Mouse (Mus musculus): ENCODE results near the gene D3Ertd254e. TPM values are rescaled to one million over a fixed set of nuclear protein-coding genes. Genes with fewer than 3 reads are reported as not detected.

Gene D3Ertd254e
- polyA plus RNA-seq, 1 experiment from 2014 or later, result 3.8 TPM

GRCm38 (mm10) chr3:36207520-36208264 lies 56.9 kb downstream of the D3Ertd254e start:
- TF ChIP-seq CTCF (IDR thresholded peaks at IDR 0.05) (no peak), EP300 (IDR thresholded peaks at IDR 0.05) (no peak)
- WGBS, result 68% methylated on average over 19 of the region's 19 CpGs

GRCm38 (mm10) chr3:36209776-36210555 lies 59.1 kb downstream of the D3Ertd254e start:
- Histone ChIP-seq H3K9me3 (ENCODE audit: low read length) (no peaks in the 10 kb centered on the region), H3K9ac (replicated peaks; ENCODE audit: low read depth) (no peak overlapping the region), H3K4me3 (ENCODE audit: low read depth, low read length) (no peak overlapping the region), H3K4me1 (ENCODE audit: insufficient read depth, low read depth, low read length) (no peaks in the 10 kb centered on the region), H3K27me3 (replicated peaks; ENCODE audit: insufficient read depth, low read length) (no peaks in the 10 kb centered on the region), H3K36me3 (ENCODE audit: insufficient read depth, low read length) (no peaks in the 10 kb centered on the region), H3K27ac (ENCODE audit: low read length) (no peak overlapping the region), H3K4me2 (replicated peaks; ENCODE audit: low read depth, low read length) (no peak overlapping the region)
- ATAC-seq, result no peak
- peak; percentile 87 for DNase-seq (ENCODE audit: low spot score)
- TF ChIP-seq CTCF (IDR thresholded peaks at IDR 0.05), result peak; percentile 72
- TF ChIP-seq EP300 (IDR thresholded peaks at IDR 0.05), result no peak
- WGBS, result 44% methylated on average over 11 of the region's 11 CpGs

More at GRCm38 (mm10) chr3:36207520-36208264, 56.9 kb downstream of the D3Ertd254e start:
- Histone ChIP-seq H3K4me3 (ENCODE audit: low read depth, low read length) (no peak overlapping the region), H3K36me3 (ENCODE audit: insufficient read depth, low read length) (no peaks in the 10 kb centered on the region), H3K9ac (replicated peaks; ENCODE audit: low read depth) (no peak overlapping the region), H3K4me1 (ENCODE audit: insufficient read depth, low read depth, low read length) (no peaks in the 10 kb centered on the region), H3K9me3 (ENCODE audit: low read length) (no peaks in the 10 kb centered on the region), H3K27ac (ENCODE audit: low read length) (no peak overlapping the region), H3K27me3 (replicated peaks; ENCODE audit: insufficient read depth, low read length) (no peaks in the 10 kb centered on the region), H3K4me2 (replicated peaks; ENCODE audit: low read depth, low read length) (no peak overlapping the region)
- DNase-seq (ENCODE audit: low spot score), result no peak
- no peak for ATAC-seq

GRCm38 (mm10) chr3:36210939-36211338 lies 60.1 kb downstream of the D3Ertd254e start:
- TF ChIP-seq EP300 (IDR thresholded peaks at IDR 0.05) (no peak), CTCF (IDR thresholded peaks at IDR 0.05) (no peak)
- H3K27me3 ChIP-seq (replicated peaks; ENCODE audit: insufficient read depth, low read length), result no peaks in the 10 kb centered on the region
- no peak for ATAC-seq
- DNase-seq (ENCODE audit: low spot score), result peak; percentile 24
- no peak overlapping the region for H3K4me3 ChIP-seq (ENCODE audit: low read depth, low read length)
- H3K9ac ChIP-seq (replicated peaks; ENCODE audit: low read depth), result no peak overlapping the region
- no peak overlapping the region for H3K27ac ChIP-seq (ENCODE audit: low read length)
- no peak overlapping the region for H3K4me2 ChIP-seq (replicated peaks; ENCODE audit: low read depth, low read length)
- no peaks in the 10 kb centered on the region for H3K9me3 ChIP-seq (ENCODE audit: low read length)
- 14% methylated on average over 2 of the region's 2 CpGs for WGBS
- H3K4me1 ChIP-seq (ENCODE audit: insufficient read depth, low read depth, low read length), result no peaks in the 10 kb centered on the region
- no peaks in the 10 kb centered on the region for H3K36me3 ChIP-seq (ENCODE audit: insufficient read depth, low read length)

DNA sequence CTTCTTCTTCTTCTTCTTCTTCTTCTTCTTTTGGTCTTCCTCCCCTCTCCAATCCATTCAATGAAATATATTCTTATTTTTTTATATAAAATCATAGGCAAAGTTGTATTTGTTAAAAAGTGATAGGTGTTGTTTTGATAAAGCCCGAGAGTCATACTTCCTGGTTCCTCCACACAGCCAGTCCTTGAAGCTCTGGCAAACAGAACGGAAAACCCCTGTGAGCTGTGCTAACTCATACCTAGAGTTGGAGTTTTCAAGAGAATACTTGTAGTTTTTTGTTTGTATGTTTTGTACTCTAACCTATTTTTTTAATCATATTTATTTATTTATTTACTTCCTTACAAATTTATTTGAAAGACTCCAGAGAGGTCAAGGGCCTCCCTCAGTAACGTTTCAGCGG lies 61.9 kb downstream of the D3Ertd254e start:
- no peaks in the 10 kb centered on the region for H3K4me1 ChIP-seq (ENCODE audit: insufficient read depth, low read depth, low read length)
- H3K4me3 ChIP-seq (ENCODE audit: low read depth, low read length), result no peak overlapping the region
- no peak overlapping the region for H3K27ac ChIP-seq (ENCODE audit: low read length)
- no peak overlapping the region for H3K4me2 ChIP-seq (replicated peaks; ENCODE audit: low read depth, low read length)
- no peaks in the 10 kb centered on the region for H3K36me3 ChIP-seq (ENCODE audit: insufficient read depth, low read length)
- no peaks in the 10 kb centered on the region for H3K27me3 ChIP-seq (replicated peaks; ENCODE audit: insufficient read depth, low read length)
- no peak for ATAC-seq
- DNase-seq (ENCODE audit: low spot score), result no peak
- no peaks in the 10 kb centered on the region for H3K9me3 ChIP-seq (ENCODE audit: low read length)
- WGBS, result 68% methylated on average over 4 of the region's 4 CpGs
- no peak for TF ChIP-seq EP300 (IDR thresholded peaks at IDR 0.05)
- no peak for TF ChIP-seq CTCF (IDR thresholded peaks at IDR 0.05)
- no peak overlapping the region for H3K9ac ChIP-seq (replicated peaks; ENCODE audit: low read depth)

Other genes starting within 250 kb of the D3Ertd254e start
- 78.1 and 84.8 TPM in 2 replicates for gene Dcun1d1, start 213.6 kb upstream of the D3Ertd254e start, polyA plus RNA-seq (2015; fragmentation: Nextera tagmentation; extraction: Ambion mirVana)
- gene Mccc1, start 150.3 kb upstream of the D3Ertd254e start, polyA plus RNA-seq (2015; fragmentation: Nextera tagmentation; extraction: Ambion mirVana), result 20.8 and 27.6 TPM in 2 replicates
- gene Ccdc144b, start 97.5 kb upstream of the D3Ertd254e start, polyA plus RNA-seq (2015; fragmentation: Nextera tagmentation; extraction: Ambion mirVana), result not detected in 2 replicates
- 46.1 and 52.2 TPM in 2 replicates for gene Acad9, start 85.0 kb upstream of the D3Ertd254e start, polyA plus RNA-seq (2015; fragmentation: Nextera tagmentation; extraction: Ambion mirVana)
- 0.75 and 0.84 TPM in 2 replicates for gene Qrfpr, start 71.3 kb downstream of the D3Ertd254e start, polyA plus RNA-seq (2015; fragmentation: Nextera tagmentation; extraction: Ambion mirVana)

All from lung, postnatal 0 days (tissue).